Mouse (Mus musculus) mouse trophoblast stem cell (cell line): ENCODE results near the gene Bend5.

Source experiments
- in situ Hi-C, 2 experiments: fragments of 300-500 bp; cut with MseI, MboI; formaldehyde crosslinking; loops; 2 replicates in 1 of 2; 3 replicates in 1 of 2; pipeline ENCODE4 v1.15.1; 2025

Gene Bend5

DNA sequence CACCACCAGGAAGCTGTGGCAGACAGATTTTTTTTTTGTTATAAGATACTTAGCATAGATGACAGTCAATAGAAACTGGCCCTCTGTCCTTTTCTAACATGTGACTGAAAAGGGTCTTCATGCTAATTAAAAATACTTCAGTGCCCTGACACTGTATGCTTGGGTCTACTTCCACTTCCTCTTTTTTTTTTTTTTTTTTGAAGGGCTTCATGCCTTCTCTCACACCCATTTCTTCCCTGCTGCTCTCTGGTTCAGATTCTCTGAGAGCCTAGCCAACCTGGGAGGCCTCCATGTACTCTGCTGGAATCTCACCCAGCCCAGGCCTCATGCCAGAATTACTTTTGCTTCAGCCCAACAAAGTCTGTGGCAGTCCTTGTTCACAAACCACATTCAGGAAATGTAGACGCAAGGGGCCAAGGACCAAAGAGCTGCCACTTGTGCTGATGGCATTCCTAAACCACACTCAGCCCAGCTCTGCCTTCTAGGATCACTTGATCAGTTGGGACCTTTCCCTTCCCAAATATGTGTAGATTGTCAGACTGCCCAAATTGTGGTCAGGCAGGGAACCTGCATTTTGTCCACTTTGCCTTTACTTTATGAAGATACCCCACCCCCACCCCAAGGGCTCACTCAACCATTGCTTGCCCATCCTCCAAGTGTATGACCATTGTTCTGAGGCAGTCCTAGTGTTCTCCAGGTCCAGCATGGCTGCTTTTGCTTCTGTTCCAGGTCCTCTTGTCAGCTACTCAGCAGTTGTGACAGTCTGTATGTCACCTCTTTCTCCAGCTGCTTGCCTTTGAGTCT is 27.8 kb downstream of the Bend5 start:
- in situ Hi-C loops = no loop called here

- in situ Hi-C loops = no loop called here
These were observed 29.3 kb downstream of the Bend5 start for GRCm38 (mm10) chr4:111443906-111444615.

GRCm38 (mm10) chr4:111444616-111445160 is 29.9 kb downstream of the Bend5 start:
- in situ Hi-C loops = no loop called here

- in situ Hi-C loops = no loop called here
These were observed 33.1 kb downstream of the Bend5 start for GRCm38 (mm10) chr4:111447918-111448317.

DNA sequence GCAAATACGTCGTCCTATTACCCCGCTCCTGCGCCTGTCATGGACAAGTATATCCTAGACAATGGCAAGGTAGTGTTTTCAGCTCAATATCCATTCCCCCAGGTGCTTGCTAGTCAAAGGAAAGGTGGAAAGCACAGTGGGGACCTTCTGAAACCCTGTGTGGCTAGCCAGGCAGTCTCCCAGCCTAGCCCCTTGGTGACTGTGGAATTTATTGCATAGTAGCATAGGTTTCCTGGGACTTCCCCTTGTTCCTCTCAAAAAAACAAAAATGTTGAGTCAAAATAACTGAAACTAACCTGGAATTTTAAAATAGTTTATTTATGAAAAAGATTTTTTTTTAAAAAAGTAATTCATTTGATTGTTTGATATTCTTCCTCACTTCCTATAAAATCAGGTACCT is 33.8 kb downstream of the Bend5 start:
- in situ Hi-C loops = no loop called here

GRCm38 (mm10) chr4:111449442-111450199 is 34.8 kb downstream of the Bend5 start:
- in situ Hi-C loops = no loop called here

GRCm38 (mm10) chr4:111451283-111451918 is 36.6 kb downstream of the Bend5 start:
- in situ Hi-C loops = no loop called here

DNA sequence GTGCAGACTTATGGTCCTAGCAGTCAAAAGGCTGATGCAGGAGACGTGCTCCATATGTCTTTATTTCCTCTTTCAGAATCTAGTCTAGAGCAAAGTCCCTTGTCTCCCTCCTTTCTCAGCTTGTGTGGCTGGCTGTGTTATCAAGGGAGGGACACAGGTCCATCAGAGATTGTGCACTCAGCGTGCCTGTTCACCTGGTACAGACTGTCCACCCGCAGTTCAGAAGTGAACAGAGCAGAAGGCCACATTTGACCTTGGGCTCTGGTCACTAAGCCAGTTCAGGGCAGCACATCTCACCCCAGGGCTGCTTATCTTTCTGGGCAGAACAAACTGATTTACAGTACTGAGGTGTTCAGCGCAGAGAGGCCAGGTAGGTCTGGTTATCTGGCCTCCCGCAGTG is 37.4 kb downstream of the Bend5 start:
- in situ Hi-C loops = no loop called here

DNA sequence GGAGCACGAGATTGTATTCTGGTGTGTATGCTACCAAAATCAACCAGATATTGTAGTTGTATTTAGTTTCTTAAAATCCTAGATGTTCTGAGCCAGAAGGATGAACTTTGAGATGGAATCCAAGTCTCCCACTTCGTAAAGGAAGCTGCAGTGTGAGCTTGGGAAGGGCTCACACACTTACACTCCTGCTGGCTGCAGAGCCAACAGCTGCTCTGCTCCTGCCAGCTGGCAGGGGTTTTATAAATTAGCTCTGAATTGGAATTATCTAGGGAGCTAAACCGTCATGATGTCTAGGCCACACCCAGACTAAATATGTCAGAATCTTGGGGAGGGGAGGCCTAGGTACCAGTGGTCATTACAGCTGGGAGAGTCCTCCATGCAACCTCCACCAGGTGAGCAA is 38.5 kb downstream of the Bend5 start:
- in situ Hi-C loops = no loop called here

GRCm38 (mm10) chr4:111455621-111456020 is 40.8 kb downstream of the Bend5 start:
- in situ Hi-C loops = no loop called here

DNA sequence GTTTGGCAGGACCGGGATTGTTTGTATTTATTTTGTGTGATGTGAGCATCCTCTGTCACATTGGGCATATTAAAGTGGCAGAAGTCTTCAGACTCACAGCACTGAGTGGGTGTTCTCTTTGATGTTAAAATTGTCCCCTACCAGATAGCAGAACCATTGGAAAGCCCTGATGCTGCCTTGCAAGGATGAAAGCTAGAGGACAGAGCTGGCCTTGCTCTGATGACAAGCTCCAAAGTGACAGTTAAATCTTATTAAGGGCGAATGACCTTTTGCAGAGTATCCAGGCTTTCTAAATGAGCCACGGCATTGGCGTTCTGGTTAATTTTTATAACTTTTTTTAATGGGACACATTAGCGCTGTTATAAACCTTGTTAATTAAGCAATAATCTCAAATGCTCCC is 42.8 kb downstream of the Bend5 start:
- in situ Hi-C loops = no loop called here

GRCm38 (mm10) chr4:111467293-111467773 is 52.5 kb downstream of the Bend5 start:
- in situ Hi-C loops = no loop called here

DNA sequence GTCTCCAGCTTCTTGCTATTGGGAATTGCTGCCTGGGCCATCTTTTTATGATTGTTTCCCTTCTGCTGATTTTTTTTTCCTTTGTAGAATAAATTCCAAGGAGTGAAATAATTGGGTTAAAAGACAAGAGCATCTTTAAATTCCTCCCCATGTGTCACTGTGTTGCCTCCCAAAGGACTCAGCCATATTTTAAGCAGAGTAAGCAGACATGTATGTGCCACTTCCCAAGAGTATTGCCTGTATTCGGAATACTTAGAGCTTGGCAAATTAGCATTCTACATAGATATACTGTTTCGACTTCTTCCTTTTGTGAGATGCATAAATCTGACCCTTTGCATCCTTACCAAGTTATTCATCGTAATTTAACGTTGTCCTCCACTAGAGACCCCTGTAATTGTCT is 53.0 kb downstream of the Bend5 start:
- in situ Hi-C loops = no loop called here

- in situ Hi-C loops = no loop called here
These were observed 55.0 kb downstream of the Bend5 start for GRCm38 (mm10) chr4:111469847-111470246.

DNA sequence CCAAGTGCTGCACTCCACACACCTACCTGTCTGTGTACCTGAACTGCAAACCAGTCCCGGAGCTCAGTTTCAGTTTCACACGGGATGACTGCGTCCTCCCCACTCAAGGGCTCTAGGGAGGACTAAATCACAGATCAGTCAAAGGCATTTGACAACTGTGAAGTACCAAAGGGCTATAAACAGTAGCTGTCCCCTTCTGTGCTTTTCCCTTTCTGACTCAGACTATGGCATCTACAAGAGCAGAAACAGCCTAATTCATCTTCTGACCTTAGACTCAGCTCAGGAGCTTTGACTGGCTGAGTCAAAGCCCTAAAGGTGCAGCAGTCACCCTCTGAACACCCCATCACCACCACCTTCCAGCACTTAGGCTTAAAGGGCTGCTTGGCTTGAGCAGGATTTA is 56.9 kb downstream of the Bend5 start:
- in situ Hi-C loops = no loop called here

- in situ Hi-C loops = no loop called here
These were observed 57.7 kb downstream of the Bend5 start for GRCm38 (mm10) chr4:111472511-111472910.

DNA sequence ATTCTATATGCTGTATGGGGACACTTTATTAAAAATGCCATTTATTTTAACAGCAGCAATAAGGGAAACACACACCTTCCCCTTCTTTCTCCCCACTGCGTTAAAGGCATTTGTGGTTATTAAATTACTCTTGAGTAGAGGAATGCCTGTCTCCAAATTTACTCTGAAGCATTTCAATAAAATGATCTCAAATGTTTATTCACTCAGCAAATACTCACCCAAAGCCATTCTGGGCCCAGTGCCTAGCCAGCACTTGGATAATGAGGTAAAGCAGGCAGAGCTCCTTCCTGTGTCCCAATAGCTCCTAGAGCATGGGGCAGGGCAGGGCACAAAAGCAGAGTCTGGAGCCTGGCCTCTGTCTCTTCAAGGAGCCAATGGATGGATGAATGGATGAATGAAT is 58.2 kb downstream of the Bend5 start:
- in situ Hi-C loops = no loop called here

- in situ Hi-C loops = no loop called here
These were observed 60.7 kb downstream of the Bend5 start for GRCm38 (mm10) chr4:111475374-111475971.

DNA sequence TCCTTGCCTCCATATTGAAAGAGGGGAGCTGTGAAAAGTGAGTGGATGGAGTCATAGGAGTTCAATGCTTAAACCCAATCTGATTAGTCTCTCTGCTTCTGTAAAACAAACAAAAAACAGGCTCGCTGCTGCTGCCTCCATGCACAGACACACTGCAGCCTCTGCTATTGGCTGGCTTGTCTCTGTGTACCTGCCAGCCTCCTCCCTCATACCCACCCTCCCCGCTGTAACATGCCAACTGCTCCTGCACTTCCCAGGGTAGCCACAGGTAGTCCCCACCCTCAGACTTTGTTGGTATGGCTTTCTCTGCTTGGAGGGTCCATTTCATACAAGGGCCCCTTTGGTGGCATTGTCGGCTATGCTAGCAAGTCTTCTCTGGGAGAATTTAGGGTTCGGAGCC is 62.7 kb downstream of the Bend5 start:
- in situ Hi-C loops = no loop called here

- in situ Hi-C loops = no loop called here
These were observed 68.7 kb downstream of the Bend5 start for GRCm38 (mm10) chr4:111483499-111483898.

- in situ Hi-C loops = no loop called here
These were observed 70.4 kb downstream of the Bend5 start for GRCm38 (mm10) chr4:111485189-111485588.
